Mouse (Mus musculus): ENCODE measurements around the gene Zfp324.
"Not testable (repeated sequence)": the region's sequence is repeated elsewhere in the genome, so short reads cannot be mapped to it uniquely, and the experiment has no call there.

Gene Zfp324

GRCm38 (mm10) chr7:12965678-12966091, at the start of gene Zfp324:
Gene Zfp324, plus strand, starts transcription at chr7:12965838.
- DNase-seq (ENCODE audit: low spot score): peak; percentile 86

- not testable (repeated sequence) for DNase-seq (ENCODE audit: low spot score)
Observed at GRCm38 (mm10) chr7:12920495-12920894, 45.1 kb upstream of the Zfp324 start.

- DNase-seq (ENCODE audit: low spot score): no peak
Observed at GRCm38 (mm10) chr7:12921318-12921704, 44.3 kb upstream of the Zfp324 start.

GRCm38 (mm10) chr7:12921705-12922465, 43.8 kb upstream of the Zfp324 start, which contains the start of gene Rps5:
Gene Rps5, plus strand, starts transcription at chr7:12922290.
- peak; percentile 98 for DNase-seq (ENCODE audit: low spot score)

GRCm38 (mm10) chr7:12922729-12923128, 42.9 kb upstream of the Zfp324 start:
- no peak for DNase-seq (ENCODE audit: low spot score)

GRCm38 (mm10) chr7:12926316-12926715, 39.3 kb upstream of the Zfp324 start:
- no peak for DNase-seq (ENCODE audit: low spot score)

GRCm38 (mm10) chr7:12927191-12927680, 38.4 kb upstream of the Zfp324 start, which contains the start of gene Rnf225:
Gene Rnf225, plus strand, starts transcription at chr7:12927416.
- DNase-seq (ENCODE audit: low spot score): no peak

GRCm38 (mm10) chr7:12927693-12928589, 37.7 kb upstream of the Zfp324 start:
- DNase-seq (ENCODE audit: low spot score): no peak

- DNase-seq (ENCODE audit: low spot score): no peak
Observed at GRCm38 (mm10) chr7:12933615-12934140, 32.0 kb upstream of the Zfp324 start.

- DNase-seq (ENCODE audit: low spot score): no peak
Observed at GRCm38 (mm10) chr7:12934808-12935207, 30.8 kb upstream of the Zfp324 start.

- DNase-seq (ENCODE audit: low spot score): not testable (repeated sequence)
Observed at GRCm38 (mm10) chr7:12937254-12937803, 28.3 kb upstream of the Zfp324 start.

- DNase-seq (ENCODE audit: low spot score): no peak
Observed at GRCm38 (mm10) chr7:12940599-12940998, 25.0 kb upstream of the Zfp324 start.

- DNase-seq (ENCODE audit: low spot score): no peak
Observed at GRCm38 (mm10) chr7:12943488-12943887, 22.1 kb upstream of the Zfp324 start.

GRCm38 (mm10) chr7:12949032-12949871, 16.4 kb upstream of the Zfp324 start:
- DNase-seq (ENCODE audit: low spot score): peak; percentile 98

- no peak for DNase-seq (ENCODE audit: low spot score)
Observed at GRCm38 (mm10) chr7:12949872-12950229, 15.8 kb upstream of the Zfp324 start.

GRCm38 (mm10) chr7:12954896-12955295, 10.7 kb upstream of the Zfp324 start:
- DNase-seq (ENCODE audit: low spot score): no peak

GRCm38 (mm10) chr7:12957511-12957910, 8.1 kb upstream of the Zfp324 start:
- no peak for DNase-seq (ENCODE audit: low spot score)

- no peak for DNase-seq (ENCODE audit: low spot score)
Observed at GRCm38 (mm10) chr7:12958948-12959347, 6.7 kb upstream of the Zfp324 start.

- no peak for DNase-seq (ENCODE audit: low spot score)
Observed at GRCm38 (mm10) chr7:12959718-12960117, 5.9 kb upstream of the Zfp324 start.

- DNase-seq (ENCODE audit: low spot score): no peak
Observed at GRCm38 (mm10) chr7:12961511-12962141, 4.0 kb upstream of the Zfp324 start.

All from layer of hippocampus, adult 9-10 months (tissue).